Mouse (Mus musculus) lung, postnatal 0 days (tissue): ENCODE data around the gene Dcps.

Experiments
- CTCF ChIP-seq: IDR thresholded peaks from 2 replicates; pipeline ENCODE4 v1.5.1; 2016; ENCODE audit warnings: antibody characterized with exemption, mild to moderate bottlenecking
- EP300 ChIP-seq: IDR thresholded peaks from 2 replicates; pipeline ENCODE4 v1.6.1; 2016; ENCODE audit warnings: antibody characterized with exemption, mild to moderate bottlenecking, control low read depth

DNA sequence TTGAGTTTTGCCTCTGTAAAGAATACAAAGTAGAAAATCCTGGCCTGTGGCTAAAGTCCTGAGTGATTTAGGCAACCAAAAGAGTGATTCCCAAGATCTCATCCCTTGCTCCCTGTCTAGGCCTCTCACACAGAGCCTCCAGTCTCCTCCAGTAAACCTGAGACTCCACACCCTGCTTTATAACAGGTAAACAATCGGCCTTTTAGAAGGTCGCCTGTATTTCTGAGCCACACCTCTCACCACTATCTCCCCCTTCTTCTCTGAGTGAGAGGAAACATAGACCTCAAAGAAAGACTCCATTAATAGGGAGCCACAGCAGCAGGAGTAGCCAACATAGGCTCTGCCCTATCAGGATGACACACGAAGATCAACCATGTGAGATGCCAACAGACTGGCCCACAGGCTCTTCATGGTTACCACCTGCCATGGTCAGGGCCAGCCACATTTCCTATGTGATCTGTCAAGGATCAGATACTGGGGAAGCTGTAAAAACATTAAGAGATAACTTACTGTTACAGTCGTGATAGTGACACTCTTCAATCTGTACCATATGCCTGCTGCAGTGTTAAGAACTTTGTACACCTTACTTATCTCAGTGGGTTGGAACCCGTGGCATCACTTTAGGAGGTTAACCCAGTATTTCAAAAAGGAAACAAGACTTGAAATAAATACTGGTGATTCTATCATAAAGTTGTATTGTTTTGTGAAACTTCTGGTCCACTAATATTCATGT is 11.6 kb downstream of the Dcps start:
- no peak for TF ChIP-seq EP300
- TF ChIP-seq CTCF = no peak
